Mouse (Mus musculus) embryonic facial prominence, embryonic 13.5 days (tissue): ENCODE results near the gene Fam13c. TPM values are rescaled to one million over a fixed set of nuclear protein-coding genes. Genes with fewer than 3 reads are reported as not detected.
A peak's percentile ranks its signal among the peaks of the same experiment; 100 is the strongest.
"Not testable (repeated sequence)": the region's sequence is repeated elsewhere in the genome, so short reads cannot be mapped to it uniquely, and the experiment has no call there.

Experiments
- ATAC-seq: fragments of 200-750 bp; cut with Nextera tagmentation; 2 replicates; pipeline ENCODE4 v1.8.0; 2017; ENCODE audit warnings: low read depth; ENCODE audit not compliant: insufficient number of reproducible peaks, insufficient read depth, low FRiP score, low TSS enrichment
- H3K27ac ChIP-seq: fragments of 300-500 bp; sonication (generic); 2 replicates; pipeline ENCODE4 v1.5.1; 2015; ENCODE audit warnings: moderate library complexity, mild to moderate bottlenecking, inconsistent platforms
- H3K27me3 ChIP-seq: fragments of 300-500 bp; sonication (generic); 2 replicates; pipeline ENCODE4 v1.6.1; 2015; ENCODE audit warnings: mild to moderate bottlenecking, inconsistent platforms
- H3K36me3 ChIP-seq: fragments of 300-500 bp; sonication (generic); 2 replicates; pipeline ENCODE4 v1.6.1; 2015; ENCODE audit warnings: mild to moderate bottlenecking, inconsistent platforms
- H3K4me1 ChIP-seq: fragments of 300-500 bp; sonication (generic); 2 replicates; pipeline ENCODE4 v1.6.1; 2015; ENCODE audit warnings: inconsistent platforms
- H3K4me2 ChIP-seq: fragments of 300-500 bp; sonication (generic); 2 replicates; pipeline ENCODE4 v1.6.1; 2015; ENCODE audit warnings: moderate library complexity, mild to moderate bottlenecking, inconsistent platforms
- H3K4me3 ChIP-seq: fragments of 300-500 bp; sonication (generic); 2 replicates; pipeline ENCODE4 v1.5.1; 2015; ENCODE audit warnings: mild to moderate bottlenecking, inconsistent platforms
- H3K9ac ChIP-seq: fragments of 300-500 bp; sonication (generic); 2 replicates; pipeline ENCODE4 v1.6.1; 2015; ENCODE audit warnings: mild to moderate bottlenecking, inconsistent platforms
- H3K9me3 ChIP-seq: fragments of 300-500 bp; sonication (generic); 2 replicates; pipeline ENCODE4 v1.6.1; 2016; ENCODE audit warnings: inconsistent platforms
- WGBS: fragments of 180-500 bp; shearing (Covaris S2); methylation state at CpG from one replicate; pipeline ENCODE4 v1.1.7; 2015; ENCODE audit warnings: mixed read lengths; 5-methylcytosine and 5-hydroxymethylcytosine counted together
- polyA plus RNA-seq: library from polyadenylated mRNA; unstranded; fragments of >200 nt; fragmentation: Nextera tagmentation; extraction: Ambion mirVana; gene quantifications from 2 replicates; pipeline ENCODE4 v1.2.1, GENCODE M21; 2015

Fam13c gene
- polyA plus RNA-seq, 1 experiment from 2014 or later = 15.0 TPM

DNA sequence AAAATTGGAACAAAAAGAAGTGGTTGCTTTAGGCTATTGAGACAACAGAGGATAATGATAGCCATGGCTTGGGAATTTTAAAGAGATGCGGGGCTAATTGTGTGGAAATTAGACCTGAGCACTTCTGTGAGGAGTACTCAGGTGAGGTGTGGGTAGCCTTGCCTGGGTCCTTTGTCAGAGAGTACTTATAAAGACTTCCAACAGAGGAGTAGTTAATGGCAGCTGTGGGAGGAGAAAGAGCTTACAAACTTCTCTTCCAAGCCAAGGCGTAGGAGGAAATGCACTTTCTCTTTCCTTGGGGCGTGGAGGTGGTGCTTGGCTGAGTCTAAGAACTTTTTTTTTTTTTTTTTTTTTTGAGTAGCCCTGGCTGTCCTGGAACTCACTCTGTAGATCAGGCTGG lies 6.9 kb upstream of the Fam13c start:
- Histone ChIP-seq H3K27ac (no peak overlapping the region), H3K9ac (no peak overlapping the region), H3K4me1 (0 out of 2 replicates have a peak, but pooled peaks cover 5% of the 10 kb centered on the region), H3K27me3 (no peaks in the 10 kb centered on the region), H3K36me3 (no peaks in the 10 kb centered on the region), H3K4me3 (no peak overlapping the region), H3K4me2 (no peak overlapping the region), H3K9me3 (0 out of 2 replicates have a peak, but pooled peaks cover 2% of the 10 kb centered on the region)
- WGBS = 83% methylated on average over 3 of the region's 3 CpGs
- no peak for ATAC-seq

DNA sequence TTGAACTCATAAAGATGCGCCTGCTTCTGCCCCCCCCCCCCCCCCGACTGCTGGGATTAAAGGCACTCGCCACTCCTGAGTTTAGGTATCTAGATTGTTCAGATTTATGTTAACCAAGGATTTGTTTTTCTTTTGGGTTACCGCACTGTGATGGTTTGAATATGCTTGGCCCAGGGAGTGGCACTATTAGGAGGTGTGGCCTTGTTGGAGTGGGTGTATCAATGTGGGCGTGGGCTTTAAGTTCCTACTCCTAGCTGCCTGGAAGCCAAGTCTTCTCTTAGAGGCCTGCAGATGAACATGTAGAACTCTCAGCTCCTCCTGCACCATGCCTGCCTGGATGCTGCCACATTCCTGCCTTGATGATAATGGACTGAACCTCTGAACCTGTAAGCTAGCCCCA lies 6.5 kb upstream of the Fam13c start:
- not testable (repeated sequence) for H3K9me3 ChIP-seq, ATAC-seq, H3K4me2 ChIP-seq, H3K36me3 ChIP-seq, H3K27me3 ChIP-seq, H3K27ac ChIP-seq, H3K9ac ChIP-seq, H3K4me1 ChIP-seq, H3K4me3 ChIP-seq
- WGBS = 90% methylated on average over 5 of the region's 5 CpGs

DNA sequence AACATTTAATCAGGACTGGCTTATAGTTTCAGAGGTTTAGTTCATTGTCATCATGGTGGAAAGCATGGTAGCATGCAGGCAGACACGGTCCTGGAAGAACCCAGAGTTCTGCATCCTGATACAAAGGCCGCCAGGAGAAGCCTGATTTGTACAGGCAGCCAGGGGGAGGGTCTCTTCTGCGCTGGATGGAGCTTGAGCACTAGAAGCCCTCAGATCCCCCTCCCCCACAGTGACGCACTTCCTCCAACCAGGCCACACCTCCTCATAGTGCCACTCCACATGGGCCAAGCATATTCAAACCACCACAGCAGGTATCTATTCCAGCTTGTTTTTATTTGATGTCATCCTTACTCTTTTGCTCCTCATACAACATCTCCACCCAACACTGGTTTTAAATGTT lies 3.6 kb upstream of the Fam13c start:
- no peaks in the 10 kb centered on the region for H3K36me3 ChIP-seq
- H3K27me3 ChIP-seq = no peaks in the 10 kb centered on the region
- H3K4me3 ChIP-seq = no peak overlapping the region
- H3K9me3 ChIP-seq = 0 out of 2 replicates have a peak, but pooled peaks cover 2% of the 10 kb centered on the region
- no peak overlapping the region for H3K27ac ChIP-seq
- no peak for ATAC-seq
- WGBS = 89% methylated on average over 4 of the region's 4 CpGs
- H3K4me2 ChIP-seq = no peak overlapping the region
- H3K9ac ChIP-seq = no peak overlapping the region
- H3K4me1 ChIP-seq = peaks cover 8% of the 10 kb centered on the region

DNA sequence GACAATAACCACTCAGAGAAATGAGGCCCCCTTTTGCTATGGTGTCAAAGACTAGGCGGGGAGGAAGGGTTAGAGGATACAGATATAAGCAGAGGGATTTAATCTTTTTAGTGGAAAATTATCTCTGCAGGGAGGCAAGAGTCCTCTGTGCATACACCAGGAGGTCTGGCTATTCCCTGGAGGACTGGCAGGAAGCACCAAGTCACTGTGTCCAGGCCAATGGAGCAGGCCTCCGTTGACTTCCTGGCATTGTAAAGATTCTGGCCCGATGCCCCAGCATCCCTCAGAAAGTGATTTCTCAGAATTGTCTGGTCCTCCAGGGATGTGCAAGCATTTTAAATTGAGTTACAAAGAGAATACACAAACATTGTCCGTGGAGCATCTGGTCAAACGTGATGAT lies 3.0 kb upstream of the Fam13c start:
- Histone ChIP-seq H3K4me1 (peaks cover 13% of the 10 kb centered on the region), H3K9ac (no peak overlapping the region), H3K27ac (no peak overlapping the region), H3K4me2 (no peak overlapping the region), H3K27me3 (no peaks in the 10 kb centered on the region), H3K36me3 (no peaks in the 10 kb centered on the region), H3K9me3 (0 out of 2 replicates have a peak, but pooled peaks cover 2% of the 10 kb centered on the region), H3K4me3 (no peak overlapping the region)
- WGBS = 66% methylated on average over 5 of the region's 5 CpGs
- no peak for ATAC-seq

DNA sequence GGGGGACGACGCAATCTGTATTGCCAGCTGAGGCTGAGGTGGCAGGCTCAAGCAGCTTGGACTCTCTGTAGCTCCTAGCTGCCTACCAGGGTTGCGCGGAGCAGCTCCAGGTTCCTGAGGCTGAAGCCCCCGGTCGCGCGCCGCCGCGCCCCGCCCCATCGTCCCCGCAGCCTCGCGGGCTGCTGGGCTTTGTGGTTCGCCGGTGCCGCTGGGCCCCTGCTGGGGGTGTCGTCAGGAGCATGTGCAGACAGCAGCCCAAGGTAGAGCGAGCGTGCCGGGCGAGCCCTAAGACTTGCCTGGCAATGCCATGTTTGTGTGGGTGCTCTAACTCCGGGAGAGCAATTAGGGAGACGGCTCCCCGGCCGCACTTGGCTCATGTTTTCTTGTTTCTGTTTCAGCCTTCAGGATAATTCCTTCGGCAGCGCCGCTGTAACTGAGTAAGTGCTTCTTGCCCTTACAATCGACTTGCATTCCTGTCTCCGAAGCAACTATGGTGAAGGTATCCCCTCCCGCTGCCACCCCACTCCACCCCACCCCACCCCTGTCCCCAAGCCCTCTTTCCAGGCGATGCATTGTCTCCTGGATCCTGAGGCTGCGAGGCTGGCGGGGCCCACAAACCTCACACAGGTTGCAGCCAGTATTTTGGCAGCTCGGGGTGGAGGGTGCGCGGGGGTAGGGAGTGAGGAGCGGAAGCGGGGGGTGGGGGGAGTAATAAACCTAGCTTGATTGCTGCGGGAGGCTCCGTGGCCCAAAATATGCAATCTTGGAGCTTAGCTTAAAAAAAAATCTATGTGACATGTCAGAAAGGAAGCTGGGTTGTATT lies 569 bp downstream of the Fam13c start:
- peak overlapping the region; percentile 71 for H3K4me3 ChIP-seq
- H3K4me2 ChIP-seq = peak overlapping the region; percentile 81
- H3K27me3 ChIP-seq = no peaks in the 10 kb centered on the region
- H3K4me1 ChIP-seq = peaks cover 19% of the 10 kb centered on the region
- H3K36me3 ChIP-seq = no peaks in the 10 kb centered on the region
- WGBS = under 1% methylated on average over 44 of the region's 44 CpGs
- H3K9ac ChIP-seq = peak overlapping the region; percentile 81
- H3K9me3 ChIP-seq = no peaks in the 10 kb centered on the region
- ATAC-seq = peak; percentile 78
- H3K27ac ChIP-seq = peak overlapping the region; percentile 89

DNA sequence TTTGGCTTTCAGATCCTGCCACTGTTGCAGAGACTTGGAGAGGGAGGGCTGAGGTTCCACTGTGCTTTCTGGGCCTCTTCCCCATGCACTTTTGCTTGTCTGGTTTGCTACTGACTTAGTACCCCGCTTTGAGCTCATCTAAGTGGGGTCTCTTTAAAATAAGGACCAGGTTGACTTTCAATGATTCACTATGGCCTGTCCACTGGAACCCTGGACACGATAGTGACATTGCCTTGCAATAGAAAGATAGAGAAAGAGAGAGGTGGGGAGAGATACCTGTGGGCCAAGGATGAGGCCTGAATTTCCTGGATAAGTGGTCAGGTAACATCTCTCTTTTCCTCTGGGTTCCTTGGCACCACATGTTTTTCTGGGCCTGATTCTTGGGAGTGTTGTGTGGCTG lies 1.9 kb downstream of the Fam13c start:
- WGBS = 94% methylated on average over 2 of the region's 2 CpGs
- no peak overlapping the region for H3K27ac ChIP-seq
- H3K4me1 ChIP-seq = peaks cover 19% of the 10 kb centered on the region
- H3K4me3 ChIP-seq = peak overlapping the region; percentile 71; the same call in 1 of the 2 replicates
- H3K4me2 ChIP-seq = peak overlapping the region; percentile 81
- no peak for ATAC-seq
- no peaks in the 10 kb centered on the region for H3K27me3 ChIP-seq
- H3K36me3 ChIP-seq = 0 out of 2 replicates have a peak, but pooled peaks cover 3% of the 10 kb centered on the region
- 0 out of 2 replicates have a peak overlapping the region, but pooled peaks have one; percentile 41 for H3K9ac ChIP-seq
- H3K9me3 ChIP-seq = no peaks in the 10 kb centered on the region

DNA sequence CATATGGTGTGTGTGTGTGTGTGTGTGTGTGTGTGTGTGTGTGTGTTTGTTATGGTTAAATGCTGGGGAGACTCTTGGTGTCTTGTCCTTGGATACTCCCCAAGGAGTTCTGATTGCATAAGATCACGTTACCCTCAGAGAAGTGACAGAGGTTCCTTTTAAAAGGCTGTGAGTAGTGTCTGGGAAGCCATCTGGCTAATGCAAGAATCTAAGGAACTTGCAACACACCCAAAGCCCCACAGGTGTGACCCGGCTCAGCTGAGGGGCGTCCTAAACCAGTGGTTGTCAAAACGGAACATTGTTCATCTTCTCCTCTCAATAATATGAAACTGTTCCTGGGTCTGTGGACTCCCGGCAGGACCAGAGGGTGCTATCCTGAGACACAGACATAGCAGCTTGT lies 2.3 kb downstream of the Fam13c start:
- H3K27me3 ChIP-seq = no peaks in the 10 kb centered on the region
- no peak overlapping the region for H3K9ac ChIP-seq
- no peak overlapping the region for H3K4me3 ChIP-seq
- peaks cover 19% of the 10 kb centered on the region for H3K4me1 ChIP-seq
- WGBS = 79% methylated on average over 5 of the region's 5 CpGs
- peak overlapping the region; percentile 81; the same call in 1 of the 2 replicates for H3K4me2 ChIP-seq
- H3K36me3 ChIP-seq = 0 out of 2 replicates have a peak, but pooled peaks cover 3% of the 10 kb centered on the region
- no peak for ATAC-seq
- H3K9me3 ChIP-seq = no peaks in the 10 kb centered on the region
- no peak overlapping the region for H3K27ac ChIP-seq

DNA sequence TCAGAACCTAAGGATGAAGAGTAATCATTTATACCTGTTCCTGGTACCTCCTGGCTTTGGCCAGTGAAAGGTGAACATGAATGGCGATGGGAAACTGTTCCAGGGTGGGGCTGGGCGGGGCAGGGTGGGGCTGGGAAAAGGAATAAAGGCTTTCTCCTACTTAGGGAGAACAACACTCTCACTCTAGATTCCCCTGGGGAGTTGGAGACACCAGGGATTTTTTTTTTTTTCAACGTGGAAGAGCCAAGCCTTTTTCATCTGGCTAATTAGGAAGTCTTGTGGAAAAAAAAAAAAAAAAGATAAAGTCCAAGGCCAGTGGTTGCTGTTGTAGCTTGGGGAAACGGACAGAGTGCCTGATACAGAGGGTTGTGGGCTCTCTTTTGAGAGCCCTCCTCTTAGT lies 7.5 kb downstream of the Fam13c start:
- Histone ChIP-seq H3K4me1 (peaks cover 6% of the 10 kb centered on the region; the same call in 1 of the 2 replicates), H3K9ac (no peak overlapping the region), H3K4me3 (no peak overlapping the region), H3K36me3 (peaks cover 15% of the 10 kb centered on the region; the same call in 1 of the 2 replicates), H3K4me2 (no peak overlapping the region), H3K27me3 (no peaks in the 10 kb centered on the region), H3K27ac (no peak overlapping the region), H3K9me3 (no peaks in the 10 kb centered on the region)
- ATAC-seq = no peak
- WGBS = 65% methylated on average over 4 of the region's 4 CpGs

DNA sequence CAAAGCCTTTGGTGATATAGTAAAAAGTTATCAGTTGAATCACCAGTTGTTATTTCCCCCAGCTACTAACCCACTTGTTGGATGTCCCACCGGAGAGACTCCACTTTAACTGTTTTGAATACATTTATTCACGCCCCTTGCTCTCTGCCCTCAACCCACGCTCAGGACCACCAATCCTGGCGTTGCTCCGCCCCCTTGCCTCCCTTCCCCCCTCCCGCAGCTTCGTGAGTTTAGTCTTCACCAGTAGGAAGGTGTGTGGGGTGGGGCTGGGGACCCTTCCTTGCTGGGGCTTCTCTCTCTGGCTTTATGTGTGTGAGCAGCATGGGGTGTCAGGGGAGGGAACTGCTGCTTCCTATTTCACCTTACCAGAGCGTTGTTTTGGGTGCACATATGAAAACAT lies 8.9 kb downstream of the Fam13c start:
- H3K4me1 ChIP-seq = peaks cover 4% of the 10 kb centered on the region; the same call in 1 of the 2 replicates
- H3K4me3 ChIP-seq = peak overlapping the region; percentile 17; the same call in 1 of the 2 replicates
- peak overlapping the region; percentile 44 for H3K4me2 ChIP-seq
- no peak for ATAC-seq
- 34% methylated on average over 8 of the region's 8 CpGs for whole genome bisulfite sequencing
- H3K36me3 ChIP-seq = peaks cover 18% of the 10 kb centered on the region; the same call in 1 of the 2 replicates
- H3K9me3 ChIP-seq = no peaks in the 10 kb centered on the region
- H3K9ac ChIP-seq = no peak overlapping the region
- H3K27me3 ChIP-seq = no peaks in the 10 kb centered on the region
- no peak overlapping the region for H3K27ac ChIP-seq

DNA sequence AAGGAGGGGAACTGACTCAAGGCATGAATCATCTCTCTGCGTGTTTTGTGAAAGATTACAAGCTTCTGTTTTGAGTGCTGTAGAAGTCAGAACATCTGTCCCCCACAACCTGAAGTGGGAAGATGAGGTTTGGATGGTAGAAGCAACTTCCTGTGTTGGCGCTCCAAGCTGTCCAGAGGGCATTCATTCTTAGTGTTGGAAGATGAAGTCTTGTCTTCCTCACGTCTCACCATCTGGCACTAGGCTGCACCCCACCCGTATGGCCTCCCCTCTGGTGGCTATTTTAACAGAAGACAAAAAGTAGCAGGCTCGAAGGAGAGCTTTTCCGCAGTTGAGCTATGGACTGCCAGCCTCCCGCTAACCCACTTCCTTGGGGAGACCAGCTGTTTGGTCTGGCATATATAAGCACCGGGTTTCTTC lies 15.6 kb downstream of the Fam13c start:
- H3K4me2 ChIP-seq = no peak overlapping the region
- H3K27me3 ChIP-seq = no peaks in the 10 kb centered on the region
- no peak overlapping the region for H3K4me3 ChIP-seq
- no peak for ATAC-seq
- no peak overlapping the region for H3K27ac ChIP-seq
- H3K4me1 ChIP-seq = no peaks in the 10 kb centered on the region
- WGBS = 87% methylated on average over 8 of the region's 8 CpGs
- peaks cover 34% of the 10 kb centered on the region for H3K36me3 ChIP-seq
- 0 out of 2 replicates have a peak, but pooled peaks cover 3% of the 10 kb centered on the region for H3K9me3 ChIP-seq
- H3K9ac ChIP-seq = no peak overlapping the region

DNA sequence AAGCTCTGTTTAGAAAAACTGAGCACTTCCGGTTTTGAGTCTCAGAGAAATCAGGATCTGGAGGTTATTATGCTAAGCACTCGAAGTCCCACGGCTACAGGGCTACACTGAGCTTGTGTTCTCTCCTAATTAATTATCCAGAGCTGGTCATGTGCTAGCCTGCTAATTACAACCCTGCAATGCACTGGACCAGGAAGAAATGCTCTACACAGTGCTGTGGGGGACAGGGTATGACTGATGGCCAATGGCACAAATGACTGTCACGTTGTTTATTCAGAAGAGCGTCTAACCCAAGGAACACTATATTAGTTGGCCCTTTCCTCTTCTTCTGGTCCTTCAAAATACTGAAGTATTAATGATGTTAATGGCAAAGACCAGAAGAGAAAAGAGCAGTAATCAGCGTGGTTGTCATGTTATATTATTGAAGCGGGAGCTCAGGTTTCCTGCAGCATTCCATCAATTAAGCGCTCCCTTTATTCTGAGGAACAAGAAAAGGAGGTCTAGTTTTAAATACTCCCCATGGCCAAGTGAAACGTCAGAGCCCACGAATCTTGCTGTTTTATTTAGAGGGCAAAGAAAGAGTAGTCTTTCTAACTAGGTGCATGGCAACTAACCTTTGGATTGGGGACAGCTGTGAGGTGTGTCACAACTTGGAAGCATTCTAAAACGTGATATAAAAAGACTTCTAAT lies 18.4 kb downstream of the Fam13c start:
- Histone ChIP-seq H3K4me3 (no peak overlapping the region), H3K9ac (no peak overlapping the region), H3K36me3 (peaks cover 28% of the 10 kb centered on the region), H3K27me3 (no peaks in the 10 kb centered on the region), H3K4me2 (no peak overlapping the region), H3K9me3 (0 out of 2 replicates have a peak, but pooled peaks cover 3% of the 10 kb centered on the region), H3K4me1 (no peaks in the 10 kb centered on the region), H3K27ac (no peak overlapping the region)
- no peak for ATAC-seq
- WGBS = 51% methylated on average over 11 of the region's 11 CpGs
